9 mouse cellular contexts compared by ENCODE assay signal in genomic region chr1:134061915-134062314, GRCm38 (mm10). TPM values are rescaled to one million over a fixed set of nuclear protein-coding genes. Genes with fewer than 3 reads are reported as not detected.
DNase-seq lines count a peak whose midpoint lies in the region; ATAC-seq and TF ChIP-seq lines count a peak whose summit lies in the region.
"Had no signal": no experiment of that assay in that cellular context is flagged by ENCODE, and none has a peak within 500 bp of the region (broad histone marks: within the 10 kb centered on the region; RNA-seq: fewer than 3 reads in every experiment).

No protein-coding gene starts in this region.

- H3K9me3 ChIP-seq in kidney, embryonic 15.5 days (replicated peaks) = no peaks in the 10 kb centered on the region
- H3K9me3 ChIP-seq in embryonic facial prominence, embryonic 13.5 days = no peaks in the 10 kb centered on the region
- H3K9me3 ChIP-seq in hindbrain, postnatal 0 days (ENCODE audit: low read length) = no peaks in the 10 kb centered on the region
- H3K9me3 ChIP-seq in midbrain, embryonic 15.5 days = no peaks in the 10 kb centered on the region

- H3K27me3 ChIP-seq in kidney, embryonic 15.5 days = no peaks in the 10 kb centered on the region
- H3K27me3 ChIP-seq in embryonic facial prominence, embryonic 13.5 days = no peaks in the 10 kb centered on the region
- H3K27me3 ChIP-seq in hindbrain, postnatal 0 days (ENCODE audit: insufficient read depth, low read length) = no peaks in the 10 kb centered on the region
- no peaks in the 10 kb centered on the region for H3K27me3 ChIP-seq in midbrain, embryonic 15.5 days (replicated peaks)

- peak overlapping the region; percentile 99 for H3K27ac ChIP-seq in kidney, embryonic 15.5 days
- H3K27ac ChIP-seq in embryonic facial prominence, embryonic 13.5 days = peak overlapping the region; percentile 97
- peak overlapping the region; percentile 95 for H3K27ac ChIP-seq in hindbrain, postnatal 0 days
- peak overlapping the region; percentile 93 for H3K27ac ChIP-seq in midbrain, embryonic 15.5 days

- H3K4me1 ChIP-seq in kidney, embryonic 15.5 days = peaks cover 81% of the 10 kb centered on the region
- peaks cover 54% of the 10 kb centered on the region for H3K4me1 ChIP-seq in embryonic facial prominence, embryonic 13.5 days
- H3K4me1 ChIP-seq in hindbrain, postnatal 0 days (ENCODE audit: insufficient read depth, low read length) = peaks cover 43% of the 10 kb centered on the region
- peaks cover 43% of the 10 kb centered on the region for H3K4me1 ChIP-seq in midbrain, embryonic 15.5 days

- H3K4me2 ChIP-seq in kidney, embryonic 15.5 days = no peak overlapping the region
- H3K4me2 ChIP-seq in embryonic facial prominence, embryonic 13.5 days = peak overlapping the region; percentile 75; the same call in 1 of the 2 replicates
- no peak overlapping the region for H3K4me2 ChIP-seq in hindbrain, postnatal 0 days (ENCODE audit: low read depth, low read length)
- no peak overlapping the region for H3K4me2 ChIP-seq in midbrain, embryonic 15.5 days

- DNase-seq in kidney, adult 11 months = no peak
- DNase-seq in hindbrain, postnatal 0 days (ENCODE audit: low spot score) = no peak
- DNase-seq in urinary bladder, adult 18-20 months (ENCODE audit: low spot score in 2 of 2) = no peak
- no peak for DNase-seq in urinary bladder, postnatal 14 days (ENCODE audit: low spot score)

- 65% methylated on average over 3 of the region's 3 CpGs for WGBS in kidney, embryonic 15.5 days
- WGBS in embryonic facial prominence, embryonic 13.5 days = 53% methylated on average over 3 of the region's 3 CpGs
- 35% methylated on average over 3 of the region's 3 CpGs for WGBS in hindbrain, postnatal 0 days
- 31% methylated on average over 3 of the region's 3 CpGs for WGBS in midbrain, embryonic 15.5 days

- no peaks in the 10 kb centered on the region for H3K36me3 ChIP-seq in kidney, embryonic 15.5 days
- H3K36me3 ChIP-seq in embryonic facial prominence, embryonic 13.5 days = no peaks in the 10 kb centered on the region
- H3K36me3 ChIP-seq in hindbrain, postnatal 0 days (ENCODE audit: insufficient read depth, low read length) = no peaks in the 10 kb centered on the region
- H3K36me3 ChIP-seq in midbrain, embryonic 15.5 days (replicated peaks) = no peaks in the 10 kb centered on the region

- H3K9ac ChIP-seq in kidney, embryonic 15.5 days = no peak overlapping the region
- no peak overlapping the region for H3K9ac ChIP-seq in embryonic facial prominence, embryonic 13.5 days
- H3K9ac ChIP-seq in hindbrain, postnatal 0 days (replicated peaks; ENCODE audit: low read length) = no peak overlapping the region
- no peak overlapping the region for H3K9ac ChIP-seq in midbrain, embryonic 15.5 days

- no peak for TF ChIP-seq CTCF in hindbrain, postnatal 0 days (IDR thresholded peaks at IDR 0.05; ENCODE audit: low read depth)

- no peak overlapping the region for H3K4me3 ChIP-seq in kidney, embryonic 15.5 days (replicated peaks)
- no peak overlapping the region for H3K4me3 ChIP-seq in embryonic facial prominence, embryonic 13.5 days
- no peak overlapping the region for H3K4me3 ChIP-seq in hindbrain, postnatal 0 days (ENCODE audit: low read length)
- no peak overlapping the region for H3K4me3 ChIP-seq in midbrain, embryonic 15.5 days

- no peak for ATAC-seq in kidney, embryonic 15.5 days (replicated peaks; ENCODE audit: low FRiP score)
- ATAC-seq in embryonic facial prominence, embryonic 13.5 days (ENCODE audit: insufficient number of reproducible peaks, insufficient read depth, low FRiP score, low TSS enrichment, low read depth) = no peak
- no peak for ATAC-seq in hindbrain, postnatal 0 days
- ATAC-seq in midbrain, embryonic 15.5 days (replicated peaks) = no peak
- no peak for ATAC-seq in monocyte, adult 5-6 weeks (replicated peaks; ENCODE audit: insufficient number of reproducible peaks, low FRiP score, low TSS enrichment, poor library complexity, severe bottlenecking)

RNA-seq across cellular contexts. Expression of gene Btg2, which starts 17.0 kb away (rescaled TPM):
- polyA plus RNA-seq in kidney, embryonic 15.5 days (2015; fragmentation: Nextera tagmentation; extraction: Ambion mirVana) = 31.1 and 32.2 TPM in 2 replicates
- 21.2 and 24.2 TPM in 2 replicates for polyA plus RNA-seq in embryonic facial prominence, embryonic 13.5 days (2015; fragmentation: Nextera tagmentation; extraction: Ambion mirVana)
- total RNA-seq in hindbrain, postnatal 0 days (2014; rRNA removed) = 11.2 and 26.1 TPM in 2 replicates
- polyA plus RNA-seq in hindbrain, postnatal 0 days (2015; fragmentation: Nextera tagmentation; extraction: Ambion mirVana) = 13.2 and 14.8 TPM in 2 replicates
- polyA plus RNA-seq in midbrain, embryonic 15.5 days (2015; fragmentation: Nextera tagmentation; extraction: Ambion mirVana) = 37.2 and 42.2 TPM in 2 replicates
- total RNA-seq in monocyte, adult 5-6 weeks (2017) = 390 to 783 TPM (median 430 TPM) in 3 replicates

RNA-seq across cellular contexts. Expression of gene Fmod, which starts 24.9 kb away (rescaled TPM):
- polyA plus RNA-seq in kidney, embryonic 15.5 days (2015; fragmentation: Nextera tagmentation; extraction: Ambion mirVana) = 11.6 and 12.4 TPM in 2 replicates
- polyA plus RNA-seq in embryonic facial prominence, embryonic 13.5 days (2015; fragmentation: Nextera tagmentation; extraction: Ambion mirVana) = 9.6 and 10.1 TPM in 2 replicates
- total RNA-seq in hindbrain, postnatal 0 days (2014; rRNA removed) = 10.6 and 16.3 TPM in 2 replicates
- 17.0 and 21.8 TPM in 2 replicates for polyA plus RNA-seq in hindbrain, postnatal 0 days (2015; fragmentation: Nextera tagmentation; extraction: Ambion mirVana)
- 15.2 and 21.1 TPM in 2 replicates for polyA plus RNA-seq in midbrain, embryonic 15.5 days (2015; fragmentation: Nextera tagmentation; extraction: Ambion mirVana)
- total RNA-seq in monocyte, adult 5-6 weeks (2017) = not detected in 3 replicates
- total RNA-seq: ES-E14 had no signal

RNA-seq across cellular contexts. Expression of gene Chit1, which starts 49.1 kb away (rescaled TPM):
- polyA plus RNA-seq in kidney, embryonic 15.5 days (2015; fragmentation: Nextera tagmentation; extraction: Ambion mirVana) = 0.30 and 0.31 TPM in 2 replicates
- polyA plus RNA-seq in embryonic facial prominence, embryonic 13.5 days (2015; fragmentation: Nextera tagmentation; extraction: Ambion mirVana) = not detected in 2 replicates
- total RNA-seq in hindbrain, postnatal 0 days (2014; rRNA removed) = 0.14 TPM in 1 of 2 replicates, not detected in the other
- 0.46 and 0.48 TPM in 2 replicates for polyA plus RNA-seq in hindbrain, postnatal 0 days (2015; fragmentation: Nextera tagmentation; extraction: Ambion mirVana)
- 0.09 and 0.10 TPM in 2 replicates for polyA plus RNA-seq in midbrain, embryonic 15.5 days (2015; fragmentation: Nextera tagmentation; extraction: Ambion mirVana)
- total RNA-seq in monocyte, adult 5-6 weeks (2017) = 0.67 to 1.4 TPM (median 0.85 TPM) in 3 replicates
